Mouse (Mus musculus): ENCODE data around the gene Enho.
"Not testable (repeated sequence)": the region's sequence is repeated elsewhere in the genome, so short reads cannot be mapped to it uniquely, and the experiment has no call there.

Gene Enho

DNA sequence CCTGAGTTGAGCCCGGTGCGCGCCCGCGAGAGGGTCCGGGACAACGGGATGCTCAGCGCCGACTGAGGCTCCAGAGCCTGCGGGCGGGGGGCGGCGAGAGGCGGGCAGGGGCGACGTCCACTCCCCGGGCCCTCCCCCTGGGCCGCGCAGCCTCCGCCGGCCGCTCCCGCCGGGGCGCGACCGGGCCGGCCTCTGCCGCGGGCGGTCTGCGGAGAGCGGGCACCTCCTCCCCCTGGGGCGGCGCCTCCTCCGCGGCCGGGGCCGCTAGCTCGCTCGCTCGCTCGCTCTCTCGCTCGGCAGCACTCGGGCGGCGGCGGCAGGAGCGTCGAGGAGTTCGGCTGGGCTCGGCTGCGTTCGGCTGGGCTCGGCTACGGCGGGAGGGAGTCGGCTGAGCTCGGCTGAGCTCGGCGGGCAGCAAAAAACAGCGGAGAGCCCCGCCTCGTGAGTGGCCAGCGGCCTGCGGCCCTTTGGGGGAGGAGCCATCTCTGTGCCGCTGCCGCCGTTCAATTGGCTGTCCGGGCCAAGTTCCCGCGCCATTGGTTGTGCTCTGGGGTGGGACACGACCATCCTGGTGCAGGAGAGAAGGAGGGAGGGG, at the start of gene Enho:
Enho (minus strand) TSS at position 412 of the 595 bp plus-strand sequence.
- peak; percentile 74 to 76 for DNase-seq

DNA sequence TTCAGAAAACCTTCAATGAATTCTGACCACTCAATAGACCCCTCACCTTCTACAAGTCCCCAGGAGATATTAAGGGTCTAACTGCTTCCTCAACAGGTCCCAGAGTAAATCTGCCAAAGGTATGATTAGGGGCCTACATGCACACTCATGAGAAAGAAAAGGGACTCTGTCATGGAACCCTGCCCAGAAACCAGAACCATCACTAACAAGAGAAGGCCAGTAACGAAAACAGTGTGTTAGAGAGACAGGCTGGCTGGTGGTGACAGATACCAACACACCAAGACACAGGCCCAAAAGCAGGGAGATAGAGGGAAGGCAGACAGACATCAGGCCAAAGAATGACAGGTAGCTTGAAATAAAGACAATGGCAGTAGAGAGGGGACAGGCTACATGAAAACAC, 48.4 kb upstream of the Enho start:
- not testable (repeated sequence) for DNase-seq

DNA sequence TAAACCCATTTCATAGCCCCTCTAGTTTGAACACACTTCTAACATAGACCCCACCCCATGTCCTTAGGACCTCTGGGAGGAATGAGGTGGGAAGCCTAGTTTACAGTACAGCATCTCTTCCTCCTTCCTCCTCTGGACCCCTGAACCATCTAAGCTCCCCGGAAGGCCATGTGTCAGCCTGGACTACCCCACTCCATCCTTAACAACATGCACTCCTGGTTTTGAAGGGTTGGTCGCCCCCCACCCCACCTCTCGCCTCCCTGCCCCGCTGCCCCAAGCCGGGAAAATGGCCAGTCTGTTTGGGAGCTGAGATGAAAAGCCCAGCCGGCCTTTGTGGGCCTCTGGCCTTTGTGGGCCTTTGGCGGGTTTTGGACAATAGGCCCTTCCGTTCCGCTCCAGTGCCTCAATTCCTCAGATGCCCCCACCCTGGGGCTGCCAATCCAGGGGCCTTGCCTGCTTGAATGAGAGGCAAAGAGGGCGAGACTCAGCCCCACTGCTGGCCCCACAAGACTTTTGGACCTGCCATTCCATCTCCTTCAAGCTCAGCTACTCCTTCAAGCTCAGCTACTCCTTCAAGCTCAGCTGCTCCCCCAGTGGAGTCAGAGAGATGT, 45.9 kb upstream of the Enho start:
- DNase-seq = not testable (repeated sequence)

DNA sequence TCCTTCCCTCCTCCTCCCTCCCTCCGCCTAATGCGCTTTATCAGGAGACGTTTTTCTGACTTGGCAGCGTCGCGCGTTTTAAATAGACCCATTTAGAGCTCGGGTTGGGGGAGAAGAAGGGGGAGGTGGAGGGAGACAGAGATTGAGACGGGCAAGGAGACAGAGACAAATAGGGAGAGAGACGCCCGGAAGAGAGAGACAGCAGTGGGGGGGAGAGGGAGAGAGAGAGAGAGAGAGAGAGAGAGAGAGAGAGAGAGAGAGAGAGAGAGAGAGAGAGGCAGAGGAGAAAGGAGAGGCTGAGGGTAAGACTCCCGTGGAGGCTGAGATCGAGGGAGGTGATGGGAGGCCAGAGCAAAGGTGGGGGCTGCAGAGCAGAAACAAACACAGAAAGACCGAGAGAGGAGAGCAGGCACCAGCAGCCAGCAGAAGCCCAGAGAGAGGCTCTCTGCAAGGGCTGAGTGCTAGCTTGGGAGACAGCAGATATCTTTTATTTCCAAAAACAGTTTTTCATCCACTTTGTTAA, 44.9 kb upstream of the Enho start:
- not testable (repeated sequence) for DNase-seq

DNA sequence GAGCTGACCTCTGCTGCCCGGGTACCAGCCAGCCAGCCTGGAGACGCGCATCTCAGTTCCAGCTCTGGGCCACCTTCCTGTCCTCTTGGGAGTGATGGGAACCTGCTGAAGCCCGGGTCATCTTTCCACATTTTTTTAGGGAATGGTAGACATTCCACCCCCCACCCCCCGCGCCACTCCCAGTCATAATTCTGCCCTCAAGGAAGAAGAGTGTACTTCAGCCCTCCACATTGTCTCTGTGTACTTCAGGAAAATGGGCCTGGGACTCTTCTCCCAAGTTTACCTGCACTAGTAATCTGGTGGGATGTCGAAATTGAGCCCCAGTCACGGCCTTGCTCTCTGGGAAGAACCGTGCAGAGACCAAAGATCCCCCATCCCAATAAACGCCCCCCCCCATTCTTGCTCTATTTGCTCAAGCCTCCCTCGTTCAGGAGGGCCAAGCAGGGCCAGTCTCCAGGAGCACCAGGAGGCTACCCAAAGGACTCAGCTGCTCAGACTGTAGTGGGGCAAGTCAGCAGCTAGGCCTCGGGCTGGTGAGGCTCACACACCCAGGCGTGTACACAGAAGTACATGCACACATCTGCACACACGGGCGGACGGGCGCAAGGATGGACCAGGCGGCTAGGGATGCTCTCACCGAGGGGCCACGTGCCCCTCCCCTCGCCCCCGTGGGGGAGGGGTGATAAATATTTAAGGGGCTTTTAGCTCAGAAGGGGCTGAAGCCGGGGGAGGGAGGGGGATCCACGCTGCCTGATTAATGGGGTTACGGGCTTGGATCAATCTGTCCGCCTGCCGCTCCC, 44.2 kb upstream of the Enho start:
- DNase-seq = not testable (repeated sequence)

DNA sequence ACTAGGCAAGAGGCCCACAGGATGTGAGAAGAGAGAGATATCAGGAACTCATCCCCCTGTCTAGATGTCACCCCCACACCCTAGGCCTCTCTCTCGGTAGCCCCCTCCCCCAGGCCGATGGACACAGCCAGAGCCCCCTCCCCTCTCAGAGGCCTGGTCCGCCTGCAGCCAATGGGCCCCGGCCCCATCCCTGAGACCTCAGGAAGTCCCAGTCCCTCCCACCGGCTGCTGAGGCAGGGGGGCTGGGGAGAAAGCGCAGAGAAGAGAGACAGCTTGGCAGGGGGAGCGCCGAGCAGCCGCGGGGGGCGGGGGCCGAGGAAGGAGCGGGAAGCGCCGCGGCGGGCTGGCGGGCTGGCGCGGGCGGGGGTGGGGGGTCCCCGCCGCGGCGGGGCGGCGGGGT, 43.2 kb upstream of the Enho start:
- DNase-seq = not testable (repeated sequence)

DNA sequence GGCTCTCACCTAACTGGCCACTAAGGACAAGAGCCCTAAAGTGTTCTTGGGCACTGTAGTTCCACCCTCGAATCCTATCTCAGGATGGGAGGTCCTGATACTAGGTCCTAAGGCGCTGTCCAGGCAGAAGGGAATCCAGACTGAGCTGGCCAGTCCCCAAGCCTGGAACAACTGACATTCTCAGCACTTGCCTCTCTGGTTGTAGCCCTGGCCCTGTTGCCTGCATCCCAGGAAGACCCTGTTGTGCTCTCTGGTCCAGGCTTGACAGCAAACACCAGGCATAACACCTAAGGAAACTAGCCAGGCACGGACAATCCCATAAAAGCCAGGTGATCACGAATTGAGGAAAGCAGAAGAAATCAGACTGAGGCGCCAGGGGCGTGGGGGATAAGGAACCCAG, 42.7 kb upstream of the Enho start:
- DNase-seq = no peak

DNA sequence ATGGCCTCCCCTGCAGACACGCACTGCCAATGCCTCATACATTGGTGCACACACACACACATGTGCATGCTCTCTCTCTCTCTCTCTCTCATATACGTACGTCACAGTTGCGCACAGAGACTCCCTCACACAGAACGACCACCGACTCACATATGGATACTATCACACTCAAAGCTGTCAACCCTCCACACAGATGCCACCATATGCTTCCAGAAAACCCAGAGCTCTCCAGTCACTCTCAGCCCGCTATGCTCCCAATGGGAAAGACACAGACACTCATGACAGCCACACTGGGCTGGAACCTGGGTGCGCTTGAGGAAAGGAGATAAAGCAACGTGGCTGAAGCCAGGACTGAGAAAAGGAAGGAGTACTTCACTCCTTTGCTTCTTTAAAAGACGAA, 41.8 kb upstream of the Enho start:
- DNase-seq = no peak

DNA sequence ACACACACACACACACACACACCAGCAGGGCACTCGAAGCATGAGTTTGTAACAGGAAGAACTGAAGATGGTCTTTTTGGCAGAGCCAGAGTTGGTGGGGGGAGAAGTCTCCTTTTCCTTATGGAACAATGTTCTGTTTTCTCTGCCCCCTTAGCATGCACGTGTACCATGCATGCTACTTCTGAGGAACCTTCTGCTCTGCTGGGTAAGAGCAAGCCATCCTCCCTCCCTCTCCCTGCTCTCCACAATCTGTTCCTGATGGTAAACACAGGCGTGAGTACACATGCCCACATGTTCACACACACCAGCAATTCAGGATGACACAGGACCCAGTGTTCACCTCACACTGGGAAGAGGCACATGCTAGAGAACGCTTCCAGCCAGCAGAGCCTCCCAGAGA, 41.1 kb upstream of the Enho start:
- no peak for DNase-seq

DNA sequence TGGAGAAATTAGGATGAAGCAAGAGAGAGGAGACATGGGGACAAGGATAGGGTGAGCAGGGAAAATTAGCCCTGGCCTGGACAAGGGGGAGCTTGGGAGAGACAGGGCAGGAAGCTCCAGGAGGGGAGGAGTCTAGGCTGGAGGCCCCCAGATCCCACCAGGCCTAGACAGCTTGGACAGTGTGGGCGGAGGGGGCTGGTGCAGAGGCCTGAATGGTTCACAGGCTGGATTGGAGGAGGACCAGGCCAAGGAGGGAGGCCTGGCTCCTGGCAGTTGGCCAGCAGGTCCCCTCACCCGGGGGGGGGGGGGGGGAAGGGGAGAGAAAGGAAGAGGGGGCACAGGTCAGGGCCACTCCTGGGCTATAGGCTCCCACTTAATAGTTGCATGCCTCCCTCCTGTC, 39.2 kb upstream of the Enho start:
- no peak for DNase-seq

DNA sequence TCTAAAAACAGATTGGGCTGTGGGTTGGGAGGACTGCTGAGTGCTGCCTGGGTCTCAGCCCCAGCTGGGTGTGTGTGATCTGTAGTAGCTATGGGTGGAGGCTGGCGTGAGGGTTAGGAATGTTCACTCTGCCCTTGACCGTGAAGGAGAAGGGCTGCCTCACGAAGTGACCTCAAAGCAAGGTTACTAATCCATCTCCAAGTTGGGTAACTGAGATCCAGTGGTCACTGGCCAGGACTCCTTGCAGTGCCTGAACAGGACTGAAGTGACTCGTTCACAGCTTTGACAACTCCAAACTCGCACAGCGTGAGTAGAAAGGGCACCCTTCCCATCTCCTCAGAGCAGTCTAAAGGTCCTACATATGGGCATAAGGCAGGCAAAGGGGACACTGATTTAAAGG, 38.7 kb upstream of the Enho start:
- no peak for DNase-seq

DNA sequence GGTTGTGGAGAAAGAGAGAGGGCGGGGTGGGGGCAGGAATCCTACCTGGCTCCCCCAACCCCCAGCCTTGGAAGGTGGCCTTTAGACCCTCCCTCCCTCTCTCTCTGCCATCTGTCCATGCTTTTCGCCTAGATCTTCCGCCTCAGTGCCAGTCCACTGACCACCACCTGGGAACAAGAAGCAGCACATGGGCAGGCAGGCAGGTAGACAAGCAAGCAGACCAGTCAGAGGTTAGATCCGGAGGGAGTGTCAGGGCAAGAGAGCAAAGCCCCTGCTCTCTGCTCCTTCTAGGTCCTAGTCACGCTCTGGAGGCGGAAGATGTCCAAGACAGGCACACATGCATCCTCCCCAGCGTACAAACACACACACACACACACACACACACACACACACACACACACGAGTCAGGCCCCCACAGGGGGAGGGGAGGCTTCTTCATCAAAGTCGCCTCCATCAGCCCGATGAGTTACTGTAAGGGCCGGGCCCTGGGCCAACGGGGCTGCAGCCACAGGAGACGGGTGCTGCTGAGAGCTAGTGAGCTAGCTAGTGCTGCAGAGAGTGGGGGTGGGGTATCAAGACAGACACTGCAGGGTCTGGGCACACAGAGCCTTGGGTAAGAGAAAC, 37.0 kb upstream of the Enho start:
- DNase-seq = no peak

DNA sequence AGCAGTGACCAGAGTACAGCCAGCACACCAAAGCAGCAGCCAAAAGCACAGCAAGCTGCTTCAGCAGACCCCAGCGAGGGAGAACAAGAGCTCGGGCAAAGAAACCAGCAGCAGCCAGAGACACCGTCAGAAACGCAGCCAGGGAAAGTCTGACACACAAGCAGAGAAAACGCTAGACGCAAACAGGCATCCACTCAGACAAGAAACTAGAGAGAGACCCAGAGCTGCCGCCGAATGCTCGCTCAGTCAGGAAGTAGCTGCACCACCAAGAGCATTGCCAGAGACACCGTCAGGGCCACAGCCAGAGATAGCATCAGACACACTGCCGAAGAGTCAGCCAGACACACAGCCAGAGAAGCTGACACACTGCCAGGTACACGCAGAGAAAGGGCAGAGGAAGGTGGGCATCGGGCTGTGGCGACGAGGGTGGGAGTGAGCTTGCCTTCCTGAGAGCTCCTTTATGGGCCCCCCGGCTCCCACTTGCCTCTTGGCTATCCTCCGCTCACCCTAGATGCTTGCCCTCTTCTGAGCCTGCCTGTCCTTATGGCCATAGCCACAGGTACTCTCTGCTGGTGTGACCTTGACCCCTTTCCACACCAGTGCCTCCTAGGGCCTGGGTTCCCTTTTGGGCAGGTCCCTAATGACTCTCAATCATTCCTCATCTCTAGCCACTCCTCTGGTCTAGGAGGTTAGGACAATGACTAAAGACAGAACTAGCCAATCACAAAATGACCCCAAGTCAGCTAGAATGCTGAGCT, 36.3 kb upstream of the Enho start:
- DNase-seq = no peak

DNA sequence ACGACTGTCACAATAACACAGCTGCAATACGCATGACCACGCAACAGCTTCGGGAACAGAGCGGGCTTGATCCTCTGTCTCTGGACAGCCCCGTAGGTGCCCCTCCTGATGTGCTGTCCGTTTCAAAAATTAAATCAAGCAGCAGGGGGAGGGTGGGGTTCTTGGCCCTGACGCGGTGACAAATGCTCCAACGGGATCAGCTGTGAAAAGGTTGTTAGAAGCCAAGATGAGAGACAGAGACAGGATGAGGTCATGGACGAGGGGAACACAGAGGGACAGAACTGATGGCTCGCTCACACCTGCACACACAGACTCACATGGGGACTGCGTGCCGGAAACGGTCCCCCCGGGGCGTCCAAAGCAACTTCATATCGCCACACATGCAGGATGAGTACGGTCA, 33.1 kb upstream of the Enho start:
- DNase-seq = no peak

DNA sequence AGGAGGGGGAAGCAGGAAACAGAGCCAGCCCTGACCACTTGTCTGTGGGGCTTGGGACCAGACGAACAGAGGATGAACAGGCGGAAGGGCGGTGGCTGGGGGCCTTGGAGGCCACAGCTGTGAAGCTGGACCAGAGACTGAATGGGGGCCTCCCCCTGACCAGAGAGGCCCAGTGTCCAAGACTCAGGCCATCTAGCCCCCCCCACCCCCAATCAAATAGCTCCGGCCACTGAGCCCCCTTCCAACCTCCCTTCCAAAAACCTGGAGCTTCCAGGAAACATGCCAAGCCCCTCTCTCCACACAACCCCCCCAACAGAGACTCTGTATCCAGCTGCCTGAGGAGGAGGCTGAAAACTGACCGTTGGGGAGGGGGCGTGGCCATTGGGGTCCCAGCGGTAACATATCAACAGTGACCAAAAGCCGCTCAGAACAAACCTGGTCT, 32.4 kb upstream of the Enho start:
- no peak for DNase-seq

DNA sequence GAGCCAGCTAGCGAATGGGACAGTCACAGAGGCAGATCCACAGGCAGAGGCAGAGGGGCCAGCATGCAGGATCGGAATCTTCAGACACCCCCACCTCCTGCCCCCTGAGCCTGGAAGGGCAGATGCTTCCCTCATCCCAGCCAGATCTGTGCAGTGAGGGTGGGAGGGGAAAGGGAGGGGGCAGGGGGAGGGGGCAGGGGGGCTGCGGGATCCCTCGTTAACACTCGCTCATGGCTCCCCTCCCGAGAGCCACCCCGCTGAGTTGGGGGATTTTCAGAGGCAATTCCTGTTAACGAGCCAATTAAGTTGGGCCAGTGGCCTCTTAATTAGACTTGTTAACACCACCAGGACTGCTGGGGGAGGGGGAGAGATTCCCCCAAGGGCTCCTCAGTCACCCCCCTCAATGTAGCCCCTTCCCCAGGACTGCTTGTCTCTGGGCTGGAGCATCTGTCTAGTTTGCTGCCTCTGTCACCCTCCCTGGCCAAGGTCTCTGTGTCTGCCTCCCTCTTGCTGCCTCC, 31.9 kb upstream of the Enho start:
- DNase-seq = no peak

DNA sequence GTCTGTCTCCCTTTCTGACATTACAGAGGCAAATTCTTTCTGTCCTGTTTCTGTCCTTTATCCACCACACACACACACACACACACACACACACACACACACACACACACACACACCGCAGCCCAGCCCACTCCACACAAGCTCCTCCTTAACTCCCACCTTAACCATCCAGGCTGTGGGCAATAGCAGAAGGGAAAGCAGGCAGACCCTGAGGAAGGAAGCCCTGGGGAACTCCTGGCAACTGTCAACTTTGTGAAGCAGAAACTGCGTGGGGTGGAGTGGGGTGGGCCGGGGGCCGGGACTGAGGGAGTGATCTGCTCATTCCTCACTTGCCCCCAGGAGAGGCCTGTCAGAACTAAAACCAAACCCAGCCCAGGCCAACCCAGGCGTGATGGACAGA, 31.4 kb upstream of the Enho start:
- no peak for DNase-seq

DNA sequence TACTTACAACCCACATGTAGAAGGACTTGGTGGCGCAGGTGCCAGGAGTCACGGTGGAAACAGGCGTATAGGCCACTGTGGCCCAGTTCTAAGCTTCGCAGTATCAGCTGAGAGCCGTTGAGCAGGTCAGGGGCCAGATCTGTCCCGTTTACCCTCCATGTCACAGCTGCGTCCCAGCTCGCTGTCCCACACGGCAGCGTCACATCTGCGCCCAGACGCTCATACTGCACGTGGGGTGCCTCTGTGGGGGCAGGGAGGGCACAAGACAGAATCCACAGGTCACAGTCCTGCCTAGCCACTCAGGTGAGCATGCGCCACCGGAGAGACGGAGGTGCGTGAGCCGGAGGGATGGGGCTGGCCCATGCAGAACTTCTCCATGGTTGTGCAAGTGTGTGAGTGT, 30.7 kb upstream of the Enho start:
- no peak for DNase-seq

DNA sequence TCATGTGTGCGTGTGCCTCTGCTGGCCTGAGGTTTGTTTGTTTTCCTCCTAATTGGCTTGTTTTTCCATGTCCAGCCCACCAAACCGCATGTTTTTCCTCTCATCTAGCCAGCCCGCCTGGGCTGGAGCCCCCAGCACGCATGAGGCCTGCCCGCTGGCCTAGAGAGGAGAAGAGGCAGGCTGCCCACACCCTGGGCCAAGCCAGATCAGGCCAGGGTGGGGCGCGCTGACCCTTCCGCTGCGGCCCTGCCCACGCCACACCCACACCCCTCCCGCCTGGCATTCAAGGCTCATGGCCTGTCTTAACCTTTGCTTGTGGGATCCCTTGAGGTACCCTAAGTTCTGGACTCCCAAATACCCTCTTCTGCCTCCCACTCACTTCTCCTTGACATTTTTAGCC, 26.5 kb upstream of the Enho start:
- DNase-seq = no peak

DNA sequence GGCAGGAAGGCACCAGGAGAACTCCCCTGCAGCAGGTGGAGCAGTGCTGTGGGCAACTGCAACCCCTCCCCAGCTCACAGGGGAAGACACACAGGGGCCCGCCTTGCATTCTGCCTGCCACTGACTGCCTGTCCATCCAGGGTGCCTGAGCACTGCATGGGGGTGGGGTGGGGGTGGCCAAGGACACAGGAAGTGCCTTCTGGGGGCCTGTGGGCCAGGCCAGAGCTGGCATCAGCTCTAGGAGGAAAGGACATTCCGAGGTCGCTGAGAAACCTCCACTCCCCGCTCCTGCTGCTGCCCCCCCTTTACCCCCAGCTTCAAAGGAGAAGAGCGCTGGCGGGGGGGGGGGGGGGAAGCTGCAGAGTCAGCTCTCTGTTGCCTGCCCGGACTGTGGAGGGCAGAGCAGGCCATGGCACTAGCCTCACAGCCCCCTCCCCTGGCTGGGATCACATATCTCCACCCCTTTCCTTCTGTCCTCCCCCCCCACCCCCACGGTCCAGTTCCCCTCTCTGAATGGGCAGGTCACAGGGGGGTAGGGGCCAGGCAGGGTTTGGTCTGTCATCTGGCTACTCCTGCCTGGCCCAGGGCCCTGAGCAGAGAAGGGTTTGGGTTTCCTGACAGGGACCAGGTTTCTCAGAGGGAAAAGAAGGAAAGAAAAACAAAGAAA, 25.0 kb upstream of the Enho start:
- DNase-seq = no peak

DNA sequence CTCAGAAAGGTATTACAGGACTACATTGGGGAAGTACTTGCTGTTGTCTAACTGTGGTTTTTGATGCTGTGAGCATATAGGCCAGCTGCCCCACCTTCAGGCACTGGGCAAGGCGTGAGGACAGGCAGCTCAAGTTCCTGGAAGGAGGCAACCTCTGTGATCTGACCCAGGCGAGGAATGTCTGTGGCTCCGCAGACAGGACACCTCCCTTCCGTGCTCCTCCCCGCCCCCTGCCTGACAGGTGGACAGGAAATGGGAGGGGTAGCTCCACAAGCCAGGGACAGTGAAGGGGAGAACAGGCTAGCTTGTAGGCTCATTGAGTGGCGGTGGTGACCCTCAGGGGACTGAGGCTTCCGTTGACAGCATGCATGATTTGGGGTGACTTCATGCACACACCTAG, 24.4 kb upstream of the Enho start:
- no peak for DNase-seq

DNA sequence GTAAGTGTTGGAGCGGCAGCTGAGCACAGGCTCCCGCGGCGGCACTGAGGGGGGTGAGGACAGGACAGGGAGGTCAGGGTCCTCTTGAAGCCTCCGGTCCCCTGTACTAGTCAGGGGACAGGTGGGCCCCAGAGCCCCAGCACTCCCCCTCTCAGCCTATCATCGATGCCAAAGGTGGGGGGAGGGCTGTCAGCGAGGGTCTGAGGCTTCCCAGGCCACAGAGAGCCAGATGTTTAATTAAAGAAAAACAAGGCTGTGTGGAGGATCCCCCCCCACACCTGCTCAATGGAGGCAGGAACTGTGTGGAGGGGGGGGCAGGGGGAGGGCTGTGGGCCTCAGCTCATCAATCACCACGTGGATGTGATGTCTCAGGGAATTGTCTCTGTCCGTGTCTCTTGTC, 23.5 kb upstream of the Enho start:
- DNase-seq = no peak
